Mouse (Mus musculus): ENCODE results near the gene Agfg1. TPM values are rescaled to one million over a fixed set of nuclear protein-coding genes. Genes with fewer than 3 reads are reported as not detected.

The Agfg1 gene
- polyA plus RNA-seq, 1 experiment: 21.7 TPM

DNA sequence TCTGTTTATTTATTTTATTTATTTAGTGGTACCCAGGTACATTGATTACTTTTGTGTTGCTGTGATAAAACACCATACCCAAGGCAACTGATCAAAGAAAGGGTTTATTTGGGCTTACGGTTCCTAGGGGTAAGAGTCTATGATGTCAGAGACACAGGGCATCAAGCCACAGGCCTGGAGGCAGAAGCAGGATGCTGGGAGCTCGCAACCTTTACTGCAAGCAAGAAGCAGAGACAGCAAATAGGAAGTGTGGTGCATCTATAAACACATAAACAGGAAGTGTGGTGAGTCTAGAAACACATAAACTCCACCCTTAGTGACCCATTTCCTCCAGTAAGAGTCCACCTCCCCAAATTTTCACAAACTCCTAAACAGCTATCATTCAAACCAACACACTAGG lies 5.8 kb upstream of the Agfg1 start:
- Histone ChIP-seq H3ac (ENCODE audit: control insufficient read depth, insufficient read length) (no peak overlapping the region), H3K36me3 (ENCODE audit: control insufficient read depth, insufficient read depth) (no peaks in the 10 kb centered on the region), H3K4me2 (ENCODE audit: low read depth) (no peak overlapping the region), H3K79me2 (ENCODE audit: control insufficient read depth, insufficient read depth) (no peaks in the 10 kb centered on the region), H3K27me3 (ENCODE audit: control insufficient read depth, insufficient read depth, insufficient read length) (no peaks in the 10 kb centered on the region), H3K4me3 (no peak overlapping the region)
- no peak for TF ChIP-seq TCF3 (IDR thresholded peaks at IDR 0.05; ENCODE audit: insufficient read length, low read depth)
- TF ChIP-seq POLR2AphosphoS2 (IDR thresholded peaks at IDR 0.05; ENCODE audit: insufficient read length, low read depth): no peak
- TF ChIP-seq MAX (IDR thresholded peaks at IDR 0.05; ENCODE audit: low read depth): no peak
- no peak for TF ChIP-seq MYOD1 (IDR thresholded peaks at IDR 0.05; ENCODE audit: control insufficient read depth in 1 of 3, insufficient read length in 2 of 3, low read depth in 2 of 3)
- no peak for TF ChIP-seq POLR2A (IDR thresholded peaks at IDR 0.05; ENCODE audit: insufficient read length, low read depth)
- no peak for TF ChIP-seq CEBPB (IDR thresholded peaks at IDR 0.05; ENCODE audit: insufficient read depth, poor library complexity, severe bottlenecking)

DNA sequence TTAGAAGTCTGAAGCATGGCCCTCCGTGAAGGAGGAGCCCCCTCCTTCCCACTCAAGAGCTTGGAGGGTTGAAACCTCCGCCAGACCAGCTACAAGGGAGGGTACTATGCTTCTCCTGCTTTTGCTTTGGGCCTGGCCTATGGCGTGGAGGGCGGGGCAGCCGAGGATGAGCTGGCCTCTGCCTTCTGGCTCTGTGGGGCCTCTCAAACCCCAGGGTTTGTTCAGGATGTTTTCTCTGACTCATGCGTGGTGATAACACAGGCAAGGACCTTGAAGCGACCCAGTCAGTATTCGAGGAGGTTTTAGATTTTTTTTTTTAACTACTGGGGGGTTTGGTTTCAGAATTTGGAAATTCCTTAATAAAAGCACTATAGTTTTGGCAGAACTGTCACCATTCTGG lies 4.7 kb upstream of the Agfg1 start:
- Histone ChIP-seq H3K4me3 (no peak overlapping the region), H3K4me2 (ENCODE audit: low read depth) (peak overlapping the region; percentile 46), H3ac (ENCODE audit: control insufficient read depth, insufficient read length) (no peak overlapping the region), H3K79me2 (ENCODE audit: control insufficient read depth, insufficient read depth) (peaks cover 1% of the 10 kb centered on the region), H3K36me3 (ENCODE audit: control insufficient read depth, insufficient read depth) (no peaks in the 10 kb centered on the region), H3K27me3 (ENCODE audit: control insufficient read depth, insufficient read depth, insufficient read length) (no peaks in the 10 kb centered on the region)
- no peak for TF ChIP-seq TCF3 (IDR thresholded peaks at IDR 0.05; ENCODE audit: insufficient read length, low read depth)
- TF ChIP-seq POLR2AphosphoS2 (IDR thresholded peaks at IDR 0.05; ENCODE audit: insufficient read length, low read depth): no peak
- TF ChIP-seq MAX (IDR thresholded peaks at IDR 0.05; ENCODE audit: low read depth): no peak
- TF ChIP-seq SRF (IDR thresholded peaks at IDR 0.05; ENCODE audit: control insufficient read depth, insufficient read length, low read depth): no peak
- TF ChIP-seq CEBPB (IDR thresholded peaks at IDR 0.05; ENCODE audit: insufficient read depth, poor library complexity, severe bottlenecking): no peak
- TF ChIP-seq MYOD1 (IDR thresholded peaks at IDR 0.05; ENCODE audit: control insufficient read depth in 1 of 3, insufficient read length in 2 of 3, low read depth in 2 of 3): no peak
- TF ChIP-seq MYOG (IDR thresholded peaks at IDR 0.05; ENCODE audit: control insufficient read depth in 1 of 3, insufficient read depth in 1 of 3, insufficient read length in 2 of 3, low read depth in 2 of 3): no peak
- no peak for TF ChIP-seq TCF12 (IDR thresholded peaks at IDR 0.05; ENCODE audit: insufficient read depth, poor library complexity, severe bottlenecking)
- TF ChIP-seq POLR2A (IDR thresholded peaks at IDR 0.05; ENCODE audit: insufficient read length, low read depth): no peak
- TF ChIP-seq USF1 (IDR thresholded peaks at IDR 0.05; ENCODE audit: low read depth): no peak
- TF ChIP-seq REST (IDR thresholded peaks at IDR 0.05; ENCODE audit: insufficient read depth, insufficient read length): no peak

DNA sequence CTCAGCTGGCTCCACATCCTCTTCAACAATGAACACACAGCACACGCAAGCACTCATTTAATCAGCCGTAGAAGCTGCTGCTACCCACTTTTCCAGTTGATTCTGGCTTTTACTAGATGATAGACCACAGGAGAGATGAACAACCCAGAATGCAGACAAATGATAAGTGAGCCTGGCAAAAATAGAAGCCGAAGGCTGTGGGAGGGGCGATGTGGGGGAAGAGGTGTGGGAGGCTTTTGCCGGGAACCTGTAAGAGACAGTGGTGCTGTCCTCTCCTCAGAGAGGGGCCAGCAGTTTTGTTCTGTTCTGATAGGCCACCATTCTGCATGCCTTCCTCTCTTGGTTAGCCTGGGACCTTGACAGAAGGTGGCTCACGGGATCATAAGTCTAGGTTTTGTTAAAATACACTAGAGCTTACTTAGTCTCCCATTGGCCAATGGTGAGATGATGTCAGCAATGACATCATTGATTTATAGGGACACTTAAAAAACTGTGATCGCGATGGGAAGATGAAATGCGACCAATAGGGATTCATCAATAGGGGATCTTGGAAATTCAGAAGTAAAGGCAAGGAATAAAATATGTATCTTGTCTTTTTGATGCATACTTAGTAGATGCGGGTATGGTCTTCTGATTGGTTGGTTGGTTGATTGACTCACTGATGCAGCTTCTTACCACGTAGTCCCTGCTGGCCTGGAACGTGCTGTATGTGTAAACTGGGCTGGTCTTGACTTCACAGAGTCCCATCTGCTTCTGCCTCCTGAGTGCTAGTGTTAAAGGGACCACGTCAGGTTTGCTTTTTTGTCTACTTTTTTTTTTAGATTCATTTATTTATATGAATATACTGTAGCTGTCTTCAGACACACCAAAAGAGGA lies 2.7 kb upstream of the Agfg1 start:
- Histone ChIP-seq H3K79me2 (ENCODE audit: control insufficient read depth, insufficient read depth) (peaks cover 20% of the 10 kb centered on the region), H3K4me2 (ENCODE audit: low read depth) (no peak overlapping the region), H3K27me3 (ENCODE audit: control insufficient read depth, insufficient read depth, insufficient read length) (no peaks in the 10 kb centered on the region), H3ac (ENCODE audit: control insufficient read depth, insufficient read length) (no peak overlapping the region), H3K4me3 (no peak overlapping the region), H3K36me3 (ENCODE audit: control insufficient read depth, insufficient read depth) (no peaks in the 10 kb centered on the region)
- TF ChIP-seq POLR2AphosphoS2 (IDR thresholded peaks at IDR 0.05; ENCODE audit: insufficient read length, low read depth) (no peak), E2F4 (IDR thresholded peaks at IDR 0.05; ENCODE audit: insufficient read depth) (no peak), TCF3 (IDR thresholded peaks at IDR 0.05; ENCODE audit: insufficient read length, low read depth) (no peak), MAX (IDR thresholded peaks at IDR 0.05; ENCODE audit: low read depth) (no peak)

DNA sequence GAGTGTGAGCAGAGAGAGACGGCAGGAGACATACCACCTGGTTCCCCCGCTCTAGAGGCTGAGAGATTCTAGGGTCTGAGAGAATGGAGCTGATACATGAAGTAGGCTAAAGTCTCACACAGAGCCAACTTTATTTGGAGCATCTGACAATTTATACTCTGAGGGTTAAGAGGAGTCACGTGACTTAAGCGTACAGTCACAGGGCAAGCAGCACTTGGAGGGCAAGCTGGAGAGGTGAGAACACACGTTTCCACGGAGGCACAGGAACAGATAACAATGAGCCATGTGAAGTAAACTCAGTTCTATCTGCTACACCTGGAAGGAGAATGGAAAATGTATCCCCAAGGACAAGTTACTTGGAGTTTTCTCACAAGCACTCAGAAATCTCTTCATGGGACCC lies 1.7 kb upstream of the Agfg1 start:
- Histone ChIP-seq H3K27me3 (ENCODE audit: control insufficient read depth, insufficient read depth, insufficient read length) (no peaks in the 10 kb centered on the region), H3K4me2 (ENCODE audit: low read depth) (no peak overlapping the region), H3K4me3 (no peak overlapping the region), H3K79me2 (ENCODE audit: control insufficient read depth, insufficient read depth) (peaks cover 30% of the 10 kb centered on the region), H3ac (ENCODE audit: control insufficient read depth, insufficient read length) (no peak overlapping the region), H3K36me3 (ENCODE audit: control insufficient read depth, insufficient read depth) (no peaks in the 10 kb centered on the region)
- no peak for TF ChIP-seq MYOG (IDR thresholded peaks at IDR 0.05; ENCODE audit: control insufficient read depth in 1 of 3, insufficient read depth in 1 of 3, insufficient read length in 2 of 3, low read depth in 2 of 3)
- TF ChIP-seq POLR2AphosphoS2 (IDR thresholded peaks at IDR 0.05; ENCODE audit: insufficient read length, low read depth): no peak
- no peak for TF ChIP-seq TCF12 (IDR thresholded peaks at IDR 0.05; ENCODE audit: insufficient read depth, poor library complexity, severe bottlenecking)
- no peak for TF ChIP-seq TCF3 (IDR thresholded peaks at IDR 0.05; ENCODE audit: insufficient read length, low read depth)
- no peak for TF ChIP-seq MYOD1 (IDR thresholded peaks at IDR 0.05; ENCODE audit: control insufficient read depth in 1 of 3, insufficient read length in 2 of 3, low read depth in 2 of 3)
- no peak for TF ChIP-seq USF1 (IDR thresholded peaks at IDR 0.05; ENCODE audit: low read depth)
- TF ChIP-seq E2F4 (IDR thresholded peaks at IDR 0.05; ENCODE audit: insufficient read depth): no peak
- no peak for TF ChIP-seq POLR2A (IDR thresholded peaks at IDR 0.05; ENCODE audit: insufficient read length, low read depth)
- TF ChIP-seq SRF (IDR thresholded peaks at IDR 0.05; ENCODE audit: control insufficient read depth, insufficient read length, low read depth): no peak
- no peak for TF ChIP-seq CEBPB (IDR thresholded peaks at IDR 0.05; ENCODE audit: insufficient read depth, poor library complexity, severe bottlenecking)
- no peak for TF ChIP-seq MAX (IDR thresholded peaks at IDR 0.05; ENCODE audit: low read depth)
- TF ChIP-seq REST (IDR thresholded peaks at IDR 0.05; ENCODE audit: insufficient read depth, insufficient read length): no peak

Measured in myocyte (in vitro differentiated cells).